Mouse (Mus musculus): ENCODE results near the gene Lemd1.

GRCm38 (mm10) chr1:132211672-132212071 is 20.4 kb downstream of the Lemd1 start:
- TF ChIP-seq CTCF (IDR thresholded peaks at IDR 0.05; ENCODE audit: insufficient read depth, low read length) = no peak
- no peak for TF ChIP-seq POLR2A (IDR thresholded peaks at IDR 0.05; ENCODE audit: borderline replicate concordance, extremely low read depth, low read depth, low read length)

All from lung, adult 2 months (tissue).